15 mouse cellular contexts compared by ENCODE assay signal in the genomic region with DNA sequence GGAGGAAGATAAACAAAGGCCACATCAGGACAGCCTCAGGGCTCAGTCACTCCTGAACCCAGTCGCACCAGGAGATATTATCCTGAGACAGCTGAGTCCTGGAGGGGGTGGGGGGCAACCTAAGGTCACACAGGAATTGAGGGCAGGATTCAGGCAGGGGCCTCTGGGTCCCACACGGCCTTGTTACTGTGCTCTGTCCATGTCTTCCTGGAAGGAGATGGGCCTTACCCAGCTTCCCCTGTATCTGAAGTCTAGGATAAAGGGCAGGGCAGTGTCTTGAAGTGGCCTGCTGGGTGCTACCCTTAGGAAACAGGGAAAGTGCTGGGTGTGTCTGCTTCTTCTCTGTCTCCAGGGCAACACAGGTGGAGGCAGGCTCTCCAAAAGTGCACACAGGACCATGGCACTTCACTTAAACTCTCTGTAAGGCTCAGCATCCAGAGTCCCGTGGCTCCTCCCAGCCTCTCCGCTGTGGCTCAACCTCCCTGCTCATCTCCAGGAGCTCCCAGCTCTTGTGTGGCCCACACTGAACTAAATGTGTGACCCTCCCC. TPM values are rescaled to one million over a fixed set of nuclear protein-coding genes. Genes with fewer than 3 reads are reported as not detected.
DNase-seq lines count a peak whose midpoint lies in the region; ATAC-seq and TF ChIP-seq lines count a peak whose summit lies in the region.
"Had no signal": no experiment of that assay in that cellular context is flagged by ENCODE, and none has a peak within 500 bp of the region (broad histone marks: within the 10 kb centered on the region; RNA-seq: fewer than 3 reads in every experiment).

No protein-coding gene starts in this region.

- H3K4me3 ChIP-seq in forebrain, embryonic 14.5 days (ENCODE audit: low read depth, low read length), result no peak overlapping the region
- H3K4me3 ChIP-seq in forebrain, embryonic 12.5 days (replicated peaks), result no peak overlapping the region
- H3K4me3 ChIP-seq in liver, adult 2 months (ENCODE audit: insufficient read depth, low read depth, low read length), result no peak overlapping the region
- no peak overlapping the region for H3K4me3 ChIP-seq in liver, embryonic 12.5 days
- no peak overlapping the region for H3K4me3 ChIP-seq in thymus, adult 2 months (ENCODE audit: control insufficient read depth, insufficient read depth, low read length)
- H3K4me3 ChIP-seq: embryonic facial prominence, embryonic 12.5 days; heart, embryonic 15.5 days; kidney, embryonic 15.5 days; liver, embryonic 13.5 days had no signal

- H3K4me1 ChIP-seq in forebrain, embryonic 14.5 days (ENCODE audit: control insufficient read depth, insufficient read depth, low read length), result peaks cover 70% of the 10 kb centered on the region
- peaks cover 78% of the 10 kb centered on the region for H3K4me1 ChIP-seq in forebrain, embryonic 12.5 days
- H3K4me1 ChIP-seq in liver, adult 2 months (ENCODE audit: control insufficient read depth, insufficient read depth, low read length), result peaks cover 3% of the 10 kb centered on the region; the same call in 1 of the 2 replicates
- peaks cover 32% of the 10 kb centered on the region for H3K4me1 ChIP-seq in liver, embryonic 12.5 days
- H3K4me1 ChIP-seq in thymus, adult 2 months (replicated peaks; ENCODE audit: control insufficient read depth, insufficient read depth, low read length), result peaks cover 13% of the 10 kb centered on the region; the same call in 1 of the 2 replicates

- H3K27ac ChIP-seq in forebrain, embryonic 14.5 days (ENCODE audit: low read depth, low read length), result 0 out of 2 replicates have a peak overlapping the region, but pooled peaks have one; percentile 14
- H3K27ac ChIP-seq in forebrain, embryonic 12.5 days, result no peak overlapping the region
- peak overlapping the region; percentile 10; the same call in 1 of the 2 replicates for H3K27ac ChIP-seq in liver, adult 2 months (replicated peaks; ENCODE audit: insufficient read depth, low read depth, low read length)
- no peak overlapping the region for H3K27ac ChIP-seq in liver, embryonic 12.5 days
- H3K27ac ChIP-seq in thymus, adult 2 months (ENCODE audit: control insufficient read depth, insufficient read depth, low read length), result no peak overlapping the region
- H3K27ac ChIP-seq: embryonic facial prominence, embryonic 12.5 days; heart, embryonic 15.5 days; liver, embryonic 13.5 days had no signal

- H3K9ac ChIP-seq in forebrain, embryonic 14.5 days (ENCODE audit: low read length), result peak overlapping the region; percentile 32; the same call in 1 of the 2 replicates
- H3K9ac ChIP-seq in forebrain, embryonic 12.5 days, result no peak overlapping the region
- no peak overlapping the region for H3K9ac ChIP-seq in liver, adult 2 months (ENCODE audit: low read depth, low read length)
- no peak overlapping the region for H3K9ac ChIP-seq in liver, embryonic 12.5 days
- H3K9ac ChIP-seq: embryonic facial prominence, embryonic 12.5 days; heart, embryonic 15.5 days; kidney, embryonic 15.5 days; liver, embryonic 13.5 days had no signal

- no peaks in the 10 kb centered on the region for H3K36me3 ChIP-seq in forebrain, embryonic 14.5 days (ENCODE audit: control insufficient read depth, insufficient read depth, low read length)
- H3K36me3 ChIP-seq in forebrain, embryonic 12.5 days (replicated peaks), result no peaks in the 10 kb centered on the region
- no peaks in the 10 kb centered on the region for H3K36me3 ChIP-seq in liver, adult 2 months (ENCODE audit: control insufficient read depth, insufficient read depth, low read length)
- no peaks in the 10 kb centered on the region for H3K36me3 ChIP-seq in liver, embryonic 12.5 days
- no peaks in the 10 kb centered on the region for H3K36me3 ChIP-seq in thymus, adult 2 months (ENCODE audit: control insufficient read depth, insufficient read depth, low read length)
- H3K36me3 ChIP-seq: embryonic facial prominence, embryonic 12.5 days; heart, embryonic 15.5 days; kidney, embryonic 15.5 days; liver, embryonic 13.5 days had no signal

- no peak for TF ChIP-seq POLR2A in liver, adult 2 months (IDR thresholded peaks at IDR 0.05; ENCODE audit: extremely low read depth, insufficient read depth, low read length)
- TF ChIP-seq POLR2A in thymus, adult 2 months (IDR thresholded peaks at IDR 0.05; ENCODE audit: control insufficient read depth, extremely low read depth, insufficient read depth, low read length, poor library complexity), result no peak

- WGBS in forebrain, embryonic 14.5 days, result 56% methylated on average over 4 of the region's 4 CpGs
- WGBS in forebrain, embryonic 12.5 days, result 64% methylated on average over 4 of the region's 4 CpGs
- WGBS in liver, adult 2 months, result 60% methylated on average over 4 of the region's 4 CpGs
- WGBS in liver, embryonic 12.5 days (ENCODE audit: insufficient replicate concordance), result 54% methylated on average over 4 of the region's 4 CpGs
- WGBS in thymus, adult 2 months, result 91% methylated on average over 4 of the region's 4 CpGs

- H3K79me2 ChIP-seq in liver, adult 2 months (ENCODE audit: control insufficient read depth, insufficient read depth, low read length), result no peaks in the 10 kb centered on the region

- DNase-seq in forebrain, embryonic 14.5 days (ENCODE audit: low spot score), result no peak
- no peak for DNase-seq in liver, adult 2 months (ENCODE audit: extremely low read depth, low read depth, low spot score)
- DNase-seq in thymus, adult 2 months, result no peak
- no peak for DNase-seq in thymus, postnatal 14 days
- DNase-seq in urinary bladder, postnatal 14 days (ENCODE audit: low spot score), result no peak
- DNase-seq in gastrocnemius, postnatal 4 days (ENCODE audit: low spot score in 2 of 2), result no peak
- DNase-seq: adrenal gland, adult 8-10 months; cerebellum, adult 9-10 months; liver, embryonic 13.5 days; right cerebral cortex, postnatal 25 days had no signal

- no peaks in the 10 kb centered on the region for H3K27me3 ChIP-seq in forebrain, embryonic 14.5 days (replicated peaks; ENCODE audit: control insufficient read depth, insufficient read depth, low read length)
- peaks cover 11% of the 10 kb centered on the region for H3K27me3 ChIP-seq in forebrain, embryonic 12.5 days
- H3K27me3 ChIP-seq in liver, adult 2 months (ENCODE audit: control insufficient read depth, insufficient read depth, low read length), result no peaks in the 10 kb centered on the region
- H3K27me3 ChIP-seq in liver, embryonic 12.5 days (replicated peaks), result peaks cover 25% of the 10 kb centered on the region
- H3K27me3 ChIP-seq in thymus, adult 2 months (ENCODE audit: control insufficient read depth, insufficient read depth, low read length), result no peaks in the 10 kb centered on the region
- H3K27me3 ChIP-seq: embryonic facial prominence, embryonic 12.5 days; heart, embryonic 15.5 days had no signal

- no peaks in the 10 kb centered on the region for H3K9me3 ChIP-seq in forebrain, embryonic 14.5 days (replicated peaks; ENCODE audit: control insufficient read depth, low read length)
- H3K9me3 ChIP-seq in forebrain, embryonic 12.5 days, result no peaks in the 10 kb centered on the region
- no peaks in the 10 kb centered on the region for H3K9me3 ChIP-seq in liver, embryonic 12.5 days (replicated peaks)
- H3K9me3 ChIP-seq: embryonic facial prominence, embryonic 12.5 days; heart, embryonic 15.5 days; kidney, embryonic 15.5 days; liver, embryonic 13.5 days had no signal

- TF ChIP-seq CTCF in liver, adult 2 months (IDR thresholded peaks at IDR 0.05; ENCODE audit: low read depth, low read length), result no peak
- 0 out of 2 replicates have a peak, but pooled peaks have one; percentile 8 for TF ChIP-seq CTCF in thymus, adult 2 months (IDR thresholded peaks at IDR 0.05; ENCODE audit: borderline replicate concordance, control insufficient read depth, extremely low read depth, insufficient read depth, low read length, poor library complexity)

- ATAC-seq in forebrain, embryonic 14.5 days, result no peak
- no peak for ATAC-seq in forebrain, embryonic 12.5 days (ENCODE audit: low FRiP score)
- ATAC-seq in liver, embryonic 12.5 days, result no peak

- no peak overlapping the region for H3K4me2 ChIP-seq in forebrain, embryonic 14.5 days (ENCODE audit: low read length)
- H3K4me2 ChIP-seq in forebrain, embryonic 12.5 days, result no peak overlapping the region
- no peak overlapping the region for H3K4me2 ChIP-seq in liver, embryonic 12.5 days
- H3K4me2 ChIP-seq: embryonic facial prominence, embryonic 12.5 days; heart, embryonic 15.5 days; kidney, embryonic 15.5 days; liver, embryonic 13.5 days had no signal

RNA-seq across cellular contexts. Expression of a gene that starts 12.0 kb away (rescaled TPM):
- 29.0 and 33.2 TPM in 2 replicates for polyA plus RNA-seq in forebrain, embryonic 14.5 days (2014; fragmentation: Nextera tagmentation; extraction: Ambion mirVana)
- 37.6 and 38.1 TPM in 2 replicates for polyA plus RNA-seq in forebrain, embryonic 12.5 days (2016; fragmentation: Nextera tagmentation; extraction: Ambion mirVana)
- 1.5 and 2.2 TPM in 2 replicates for total RNA-seq in liver, adult 2 months (2014; rRNA removed)
- polyA plus RNA-seq in liver, adult 2 months (2012; rRNA removed), result 1.3 and 2.7 TPM in 2 replicates
- 2.7 and 3.2 TPM in 2 replicates for polyA plus RNA-seq in liver, embryonic 12.5 days (2016; fragmentation: Nextera tagmentation; extraction: Ambion mirVana)
- 18.1 and 18.2 TPM in 2 replicates for polyA plus RNA-seq in thymus, adult 2 months (2012; rRNA removed)
- 10 to 100 TPM; 19.2 to 19.7 TPM for total RNA-seq in gastrocnemius, postnatal 4 days (2021)

Comparison
In these comparisons a context has a peak if more than half of its experiments do, and no peak if none do; other contexts are left out.
1. H3K27ac ChIP-seq: peak in forebrain, embryonic 14.5 days (single experiment) and liver, adult 2 months (single experiment); none in forebrain, embryonic 12.5 days (single experiment), liver, embryonic 12.5 days (single experiment) and thymus, adult 2 months (single experiment).